Mouse (Mus musculus): ENCODE measurements around the gene Dnajb13.

The Dnajb13 gene

DNA sequence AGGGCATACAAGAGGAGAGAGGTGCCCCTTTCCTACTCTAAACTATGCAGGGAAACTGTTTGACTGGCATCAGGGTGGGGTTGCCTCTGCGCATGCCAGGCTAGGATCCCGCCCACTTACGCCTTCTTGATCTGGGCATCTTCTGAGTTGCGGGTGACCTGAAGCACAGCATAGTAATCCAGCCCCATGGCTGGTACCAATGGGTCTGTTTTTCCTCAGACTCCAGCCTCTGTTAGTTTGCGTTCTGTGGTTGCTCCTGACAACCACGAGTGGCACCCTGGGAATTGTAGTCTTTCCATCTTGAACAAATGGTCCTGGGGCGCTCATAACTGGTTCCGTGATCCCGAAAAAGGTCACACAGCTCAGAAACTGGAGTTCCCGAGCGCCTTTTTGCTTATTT, at the start of gene Dnajb13:
Dnajb13 (minus strand) TSS at position 388 of the 400 bp plus-strand sequence.
- no peak for DNase-seq

DNA sequence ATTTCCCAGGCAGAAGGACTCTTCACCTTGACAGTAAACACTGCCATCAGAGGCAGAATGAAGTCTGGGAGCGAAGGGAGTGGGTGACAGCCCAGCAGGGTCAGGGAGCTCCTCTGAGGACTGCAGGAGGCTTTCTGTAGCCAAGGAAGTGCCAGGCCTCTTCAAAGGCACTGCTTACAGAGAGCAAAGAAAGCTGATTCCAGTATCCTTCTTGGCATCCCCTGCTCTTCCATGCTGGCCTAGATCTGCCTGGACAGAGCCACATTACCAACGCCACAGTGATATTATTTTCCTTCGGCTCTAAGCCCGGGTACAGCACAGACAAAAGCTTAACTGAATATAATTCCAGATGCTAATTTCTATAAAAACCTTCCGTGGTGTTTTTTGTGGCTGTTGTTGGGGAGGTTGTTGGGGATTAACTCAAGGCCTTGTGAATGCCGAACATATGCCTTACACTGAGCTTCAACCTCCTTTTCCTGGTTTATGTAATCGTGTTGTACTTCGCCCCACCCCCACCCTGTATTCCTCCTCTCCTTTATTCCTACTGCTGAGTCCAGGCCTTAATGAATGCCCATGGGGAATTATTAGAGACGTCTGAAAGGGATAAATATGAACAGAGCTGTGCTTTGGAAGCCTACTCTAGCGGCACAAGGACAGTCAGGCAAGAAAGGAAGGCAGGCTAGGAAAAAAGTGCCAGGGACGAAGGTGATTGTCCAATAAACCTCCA, 47.3 kb upstream of the Dnajb13 start:
- no peak for DNase-seq

DNA sequence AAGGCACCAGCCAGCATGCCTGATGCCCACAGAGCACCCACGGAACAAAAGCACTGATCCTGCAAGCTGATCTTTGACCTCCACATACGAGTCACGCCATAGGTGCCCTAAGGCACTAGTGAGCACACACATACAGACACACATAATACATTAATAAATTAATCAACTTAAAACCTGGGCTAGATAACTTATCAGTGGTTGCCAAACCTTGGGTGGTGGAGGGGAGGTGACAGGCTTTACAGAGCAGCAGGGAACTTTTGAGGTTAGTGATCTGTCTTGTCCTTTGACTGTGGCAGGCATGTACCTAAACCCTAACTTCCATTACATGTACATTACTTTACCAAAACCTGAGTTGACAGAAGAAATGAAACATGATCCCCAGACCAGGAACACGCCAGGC, 44.6 kb upstream of the Dnajb13 start:
- DNase-seq: no peak

DNA sequence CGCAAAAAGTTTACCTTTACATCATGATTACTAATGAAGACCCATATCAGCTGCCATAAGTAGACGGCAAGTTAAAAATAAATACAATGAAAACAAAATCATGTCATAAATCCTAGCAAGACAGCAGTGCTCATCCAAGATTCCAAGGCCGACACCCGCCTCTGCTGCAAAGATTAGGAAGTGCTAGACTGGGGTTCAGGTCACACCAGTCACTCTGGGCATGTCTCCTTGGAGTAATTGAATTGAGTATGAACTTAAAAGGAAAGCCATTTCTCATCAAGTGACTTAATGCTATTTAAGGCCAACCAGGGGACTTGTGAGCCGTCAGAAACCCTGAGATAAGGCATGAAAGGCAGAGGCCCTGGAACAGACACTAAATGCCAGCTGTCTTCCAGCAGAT, 42.5 kb upstream of the Dnajb13 start:
- no peak for DNase-seq

DNA sequence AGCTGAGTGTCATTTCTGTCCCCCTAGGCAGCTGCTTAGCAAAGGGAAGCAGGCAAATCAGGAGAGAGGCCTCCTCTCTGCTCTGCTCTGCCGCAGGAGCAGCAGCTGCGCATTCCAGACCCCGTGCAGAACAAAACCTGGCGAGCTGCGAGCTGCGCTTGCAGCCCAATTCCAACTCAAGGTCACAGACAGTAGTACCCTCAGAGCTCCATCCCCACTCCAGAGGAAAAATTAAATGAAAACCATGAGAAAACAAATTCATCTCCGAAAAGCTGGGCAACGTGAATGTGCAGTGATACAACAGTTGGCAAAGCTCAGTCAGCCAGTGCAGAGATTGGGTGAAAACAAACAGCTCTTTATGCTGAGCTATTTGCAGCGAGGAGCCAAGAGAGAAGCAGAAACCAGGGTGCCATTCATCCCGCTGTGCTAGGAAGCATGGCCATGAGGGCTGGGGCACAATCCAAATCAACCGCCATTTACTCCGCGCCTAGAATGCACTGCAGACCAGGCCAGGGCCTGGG, 40.7 kb upstream of the Dnajb13 start:
- no peak for DNase-seq

DNA sequence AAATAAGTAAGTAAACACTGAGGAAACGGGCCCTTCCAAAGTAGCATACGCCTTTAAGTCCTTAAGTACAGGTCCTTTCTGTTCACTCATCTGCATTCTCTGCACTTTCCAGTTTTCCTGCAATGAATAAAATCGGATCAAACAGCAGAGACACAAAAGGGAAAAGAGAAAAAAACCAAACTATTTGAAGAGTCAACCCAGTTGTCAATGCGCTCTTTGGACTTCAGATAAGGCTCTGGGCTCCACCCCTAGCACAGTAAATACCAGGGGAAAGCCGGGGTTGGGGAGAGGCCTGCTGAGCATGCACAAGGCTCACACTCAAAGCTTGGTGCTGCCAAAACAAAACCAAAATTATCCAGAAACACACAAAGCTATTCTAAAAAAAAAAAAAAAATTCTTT, 40.2 kb upstream of the Dnajb13 start:
- no peak for DNase-seq

DNA sequence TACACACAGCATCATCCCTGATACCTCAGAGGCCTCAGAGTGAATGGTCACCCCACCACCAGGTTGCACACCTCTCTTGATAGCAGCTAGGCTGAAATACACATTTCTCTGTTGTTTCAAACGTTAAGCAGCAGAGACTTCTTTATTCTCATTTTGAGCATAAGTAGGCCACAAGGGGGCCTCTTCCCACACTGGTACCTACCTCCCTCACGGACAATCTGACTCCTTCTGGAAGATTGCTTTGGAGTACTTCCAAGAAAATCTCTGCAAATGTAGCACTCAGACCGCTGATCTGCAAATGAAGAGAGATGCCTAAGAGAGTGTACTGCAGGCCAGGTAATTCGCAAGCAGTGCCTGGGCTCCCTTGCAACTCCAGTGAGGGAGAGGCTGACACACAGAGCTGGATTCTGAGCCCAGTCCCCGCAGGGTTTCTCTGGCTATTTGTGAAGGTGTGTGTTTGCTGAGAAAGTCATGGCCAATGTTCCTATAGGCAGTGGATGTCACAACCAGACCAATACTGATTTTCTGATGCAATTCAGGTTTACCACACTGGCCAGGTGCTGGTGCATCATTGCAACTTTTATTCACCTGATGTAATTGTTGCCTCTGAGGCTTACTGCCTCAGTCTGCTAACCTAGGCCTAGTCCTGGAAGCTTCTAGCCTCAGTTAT, 35.7 kb upstream of the Dnajb13 start:
- DNase-seq: no peak

DNA sequence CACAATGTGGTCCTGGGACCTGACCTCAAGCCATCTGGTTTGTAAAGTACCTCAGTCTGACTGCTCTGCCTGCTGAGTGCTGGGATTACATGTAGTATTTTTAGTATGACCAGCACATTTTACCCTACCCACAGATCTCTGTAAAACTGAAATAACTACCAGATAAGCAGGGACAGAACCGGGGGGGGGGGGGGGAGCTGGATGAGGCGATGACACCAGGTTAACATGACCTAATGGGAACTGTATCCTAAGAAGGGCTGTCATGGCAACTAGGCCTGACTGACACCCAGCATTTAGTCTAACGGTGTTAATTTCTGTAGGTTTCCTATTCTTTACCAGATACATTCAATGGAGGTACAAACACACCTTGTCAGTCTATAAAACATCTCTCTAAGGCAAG, 35.0 kb upstream of the Dnajb13 start:
- no peak for DNase-seq

DNA sequence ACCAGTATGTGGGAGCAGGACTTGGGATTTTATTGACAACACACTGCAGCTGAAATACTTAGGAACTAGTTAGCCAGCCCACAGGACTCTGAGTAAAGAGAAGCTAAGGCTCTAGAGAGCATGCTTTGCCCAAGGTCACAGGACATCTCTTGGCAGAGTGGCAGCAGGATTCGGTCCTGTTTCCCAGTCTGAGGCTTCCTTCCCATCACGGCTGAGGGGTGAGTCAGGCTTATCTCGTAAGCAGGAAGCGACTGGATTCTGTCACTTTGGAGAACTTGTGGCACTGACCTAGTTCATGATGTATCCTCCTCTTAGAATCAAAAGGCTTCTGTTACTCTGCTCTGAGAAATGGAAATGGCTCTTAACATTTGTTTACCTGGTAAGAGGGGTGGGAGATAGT, 32.9 kb upstream of the Dnajb13 start:
- no peak for DNase-seq

DNA sequence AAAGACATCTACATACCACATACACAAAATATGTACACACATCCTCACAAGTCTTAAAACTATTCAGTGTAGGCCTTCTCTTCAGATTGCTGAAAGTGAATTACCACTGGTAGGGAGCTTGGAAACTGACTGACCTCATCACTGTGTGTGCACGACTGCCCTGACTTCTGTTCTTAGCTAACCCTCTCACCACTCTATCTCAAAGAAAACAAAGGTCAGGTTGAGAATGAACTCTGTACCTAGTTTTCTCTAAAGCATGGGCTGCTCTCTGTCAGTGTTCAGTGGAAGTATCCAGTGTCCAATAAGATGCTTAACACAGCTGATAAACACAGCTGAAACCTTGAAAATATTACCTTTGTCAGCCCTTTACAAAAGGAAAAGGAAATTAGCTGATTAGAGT, 29.7 kb upstream of the Dnajb13 start:
- no peak for DNase-seq

DNA sequence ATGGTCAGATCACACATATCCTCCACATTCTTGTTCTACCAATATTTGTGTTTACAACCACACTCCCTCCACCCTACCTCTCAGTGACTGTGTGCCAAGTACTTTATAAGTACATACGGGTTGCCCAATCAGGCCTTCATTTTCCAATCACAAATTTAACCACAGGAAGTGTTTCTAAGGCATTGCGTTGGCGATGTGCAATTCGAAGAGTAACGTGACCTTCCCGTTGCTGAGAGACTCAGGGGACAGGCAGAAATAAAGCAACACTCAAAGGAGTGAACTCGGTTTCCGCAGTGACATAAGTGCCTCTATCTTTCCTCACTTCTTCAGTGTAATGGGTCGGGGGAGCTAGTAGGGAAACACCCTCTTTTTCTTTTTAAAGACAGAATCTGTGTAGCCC, 24.8 kb upstream of the Dnajb13 start:
- no peak for DNase-seq

DNA sequence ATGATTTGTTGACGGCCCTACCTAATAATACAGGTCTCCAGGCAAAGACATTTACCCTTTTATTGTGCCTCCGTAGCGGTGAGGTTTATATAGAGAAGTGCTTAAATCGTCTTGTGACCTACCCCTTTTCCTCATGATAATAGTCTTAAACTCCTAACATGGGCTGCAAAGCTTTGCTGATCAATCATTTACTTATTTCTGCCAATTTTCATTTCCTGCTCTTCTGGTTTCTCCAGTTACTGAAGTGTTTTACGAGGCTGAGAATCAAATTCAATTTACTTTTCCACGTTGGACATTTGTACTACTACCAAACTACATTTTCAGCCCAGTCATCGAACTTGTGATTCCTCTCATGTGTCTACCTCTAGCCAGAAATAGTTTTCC, 22.8 kb upstream of the Dnajb13 start:
- no peak for DNase-seq

DNA sequence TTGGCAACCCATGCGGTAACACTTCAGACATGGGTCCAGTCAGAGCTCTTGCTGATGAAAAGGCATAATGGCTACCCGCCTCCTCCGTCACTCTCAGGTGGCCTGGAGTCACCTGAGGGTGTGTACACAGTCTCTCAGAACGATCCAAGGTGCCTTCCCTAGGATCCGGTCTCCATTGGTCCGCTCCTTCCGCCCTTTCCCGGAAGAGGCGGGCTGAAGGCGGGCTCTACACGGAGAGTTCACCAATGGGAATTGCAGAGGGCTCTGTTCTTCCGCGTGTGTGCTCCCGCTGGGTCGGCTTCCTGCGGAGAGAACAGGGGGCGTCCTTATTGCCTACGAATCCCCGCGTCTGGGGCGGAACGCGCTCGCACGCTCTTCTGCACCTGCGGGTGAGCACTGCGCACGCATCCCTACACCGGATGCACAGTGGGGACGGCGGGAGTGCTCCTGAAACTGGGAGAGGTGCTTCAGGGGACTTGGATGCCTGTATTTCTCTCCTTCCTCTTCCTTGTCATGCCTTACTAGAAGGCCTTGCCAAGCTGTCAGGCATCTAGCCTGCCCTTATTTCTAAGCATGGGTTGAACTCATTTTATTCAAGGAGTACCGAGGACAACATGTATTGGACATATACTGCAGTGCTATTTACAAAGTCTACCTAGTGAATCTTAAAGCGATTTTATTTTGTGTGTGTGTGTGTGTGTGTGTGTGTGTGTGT, 22.2 kb upstream of the Dnajb13 start, which contains the start of gene Coa4:
Coa4 (plus strand) TSS at position 268 of the 715 bp plus-strand sequence.
- DNase-seq: peak; percentile 92

DNA sequence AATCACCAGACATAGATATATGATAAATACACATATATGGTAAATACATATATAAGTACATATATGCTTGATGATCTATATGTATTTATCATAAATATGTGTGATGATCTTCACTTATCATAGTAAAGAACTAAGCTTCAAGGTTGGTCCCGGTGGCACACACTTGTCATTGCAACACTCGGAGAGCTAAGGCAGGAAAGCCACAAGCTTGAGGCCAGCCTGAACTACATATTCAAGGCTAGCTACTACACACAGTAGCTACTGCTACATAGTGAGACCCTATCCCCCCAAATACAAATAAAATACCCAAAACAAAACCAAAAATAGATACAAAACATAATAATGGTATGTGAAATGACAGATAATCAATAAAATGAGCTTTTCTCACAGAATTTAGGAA, 21.1 kb upstream of the Dnajb13 start:
- no peak for DNase-seq

DNA sequence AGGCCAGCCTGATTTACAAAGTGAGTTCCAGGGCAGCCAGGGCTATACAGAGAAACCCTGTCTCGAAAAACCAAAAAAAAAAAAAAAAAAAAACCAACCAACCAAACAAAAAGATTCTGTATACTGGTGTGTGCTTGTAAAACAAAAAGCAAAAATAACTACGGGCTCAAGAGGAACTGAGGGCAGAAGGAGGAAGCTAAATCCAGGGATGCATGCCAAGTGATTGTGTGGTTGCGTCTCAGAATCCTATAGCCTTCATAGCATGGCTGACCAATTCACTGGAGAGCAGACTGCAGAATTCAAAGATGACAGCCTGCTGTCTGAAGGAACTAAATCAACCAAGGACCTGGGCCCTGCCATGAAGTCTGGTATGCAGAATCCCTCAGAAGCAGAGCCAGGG, 19.5 kb upstream of the Dnajb13 start:
- no peak for DNase-seq

DNA sequence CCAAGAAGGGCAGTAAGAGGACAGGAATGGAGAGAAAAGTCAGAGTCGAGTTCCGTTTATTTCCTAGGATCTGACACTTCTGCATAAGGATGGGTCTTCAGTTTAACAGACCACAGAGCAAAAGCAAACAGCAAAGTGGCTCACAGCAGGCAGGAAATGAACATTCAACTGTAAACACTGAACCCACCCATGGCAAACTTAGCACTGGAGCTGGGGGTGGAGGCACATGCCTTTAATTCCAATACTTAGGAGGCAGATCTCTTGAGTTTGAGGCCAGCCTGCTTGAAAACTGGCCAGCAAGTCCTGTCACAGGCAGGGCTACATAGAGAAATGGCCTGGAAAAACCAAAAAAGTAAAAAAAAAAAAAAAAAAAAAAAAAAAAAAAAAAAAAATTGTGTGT, 18.7 kb upstream of the Dnajb13 start:
- DNase-seq: no peak

DNA sequence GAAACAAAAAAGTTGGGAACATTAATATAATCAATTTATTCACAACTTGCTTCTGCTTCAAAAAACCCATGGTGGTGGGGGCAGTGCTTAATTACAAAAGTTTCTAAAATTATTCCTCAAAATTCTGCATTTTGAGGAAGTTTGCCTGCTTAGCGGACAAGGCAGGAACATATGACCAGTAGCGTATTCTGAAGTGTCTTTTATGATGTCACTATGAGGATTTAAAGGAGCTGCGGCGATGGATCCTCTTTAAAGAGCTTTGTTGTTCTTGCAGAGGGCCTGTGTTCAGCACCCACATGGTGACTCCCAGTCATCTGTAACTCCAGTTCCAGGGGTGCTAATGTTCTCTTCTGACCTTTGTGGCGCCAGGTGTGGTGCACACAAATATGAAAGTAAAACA, 16.0 kb upstream of the Dnajb13 start:
- no peak for DNase-seq

DNA sequence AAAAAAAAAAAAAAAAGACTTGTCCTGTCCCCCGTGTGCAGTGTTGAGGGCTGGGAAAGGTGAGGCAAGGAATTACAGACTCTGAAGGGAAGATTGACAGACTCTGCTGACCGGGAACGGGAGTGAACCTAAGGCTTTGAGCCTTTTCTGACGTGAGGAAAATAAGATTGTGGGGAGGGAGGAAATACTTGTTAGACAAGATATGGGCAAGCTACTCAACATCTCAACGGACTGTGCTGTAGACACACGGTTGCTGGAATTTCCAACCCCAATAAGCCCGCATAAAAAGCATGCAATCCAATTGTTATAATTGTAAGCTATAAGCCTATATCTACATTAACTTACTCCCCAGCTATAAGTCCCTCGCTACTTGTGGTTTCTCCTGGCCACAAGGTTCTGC, 9.9 kb upstream of the Dnajb13 start:
- DNase-seq: no peak

DNA sequence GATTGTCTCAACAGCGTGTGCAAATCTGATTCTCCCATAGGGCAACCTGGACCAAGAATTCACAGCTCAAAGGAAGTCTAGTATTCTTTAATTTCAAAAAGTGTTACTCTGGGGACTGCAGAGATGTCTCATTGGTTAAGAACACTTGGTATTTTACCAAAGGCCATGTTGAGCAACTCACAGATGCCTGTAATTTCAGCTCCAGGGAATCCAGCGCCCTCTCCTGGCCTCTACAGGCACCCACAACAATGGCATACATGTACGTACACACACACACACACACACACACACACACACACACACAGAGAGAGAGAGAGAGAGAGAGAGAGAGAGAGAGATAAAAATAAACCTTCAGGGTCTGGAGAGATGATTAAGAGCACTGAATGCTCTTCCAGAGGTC, 7.5 kb upstream of the Dnajb13 start:
- DNase-seq: no peak

DNA sequence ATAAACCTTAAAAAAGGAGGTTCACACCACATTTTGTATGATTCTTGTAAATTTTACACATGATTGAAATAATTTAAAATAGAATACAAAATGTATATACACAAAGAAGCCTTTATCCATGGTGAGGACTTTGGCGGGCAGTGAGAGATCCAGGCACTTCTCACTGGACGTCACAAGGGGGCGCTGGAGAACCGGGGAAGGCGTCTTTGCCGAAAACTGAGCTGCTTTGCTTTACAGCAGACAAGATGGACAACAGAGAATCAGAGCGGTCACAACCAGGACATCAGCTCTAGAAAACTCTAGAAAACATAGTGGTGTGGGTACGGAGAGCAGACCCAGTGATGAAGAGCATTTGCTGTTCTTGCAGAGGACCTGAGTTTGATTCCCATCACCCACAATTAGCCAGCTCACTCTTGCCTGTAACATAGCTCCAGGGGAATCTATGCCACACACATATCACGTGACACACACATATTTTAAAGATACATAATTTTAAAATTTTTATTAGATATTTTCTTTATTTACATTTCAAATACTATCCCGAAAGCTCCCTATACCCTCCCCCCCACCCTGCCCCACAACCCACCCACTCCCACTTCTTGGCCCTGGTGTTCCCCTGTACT, 6.0 kb upstream of the Dnajb13 start:
- peak; percentile 54 for DNase-seq

DNA sequence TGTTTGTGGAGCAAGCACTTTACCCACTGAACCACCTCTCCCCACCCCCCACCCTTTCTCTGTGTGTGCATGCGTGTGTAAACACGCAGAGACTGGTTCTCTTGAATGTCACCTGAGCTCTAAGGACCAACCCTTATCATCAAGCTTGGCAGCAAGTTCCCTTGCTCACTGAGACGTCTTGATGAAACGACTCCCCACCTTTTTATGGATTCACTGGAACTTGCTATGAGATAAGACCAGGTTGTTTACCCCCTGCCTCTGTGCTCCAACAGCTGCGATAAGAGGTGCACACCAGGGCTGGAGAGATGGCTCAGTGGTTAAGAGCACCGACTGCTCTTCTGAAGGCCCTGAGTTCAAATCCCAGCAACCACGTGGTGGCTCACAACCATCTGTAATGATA, 5.4 kb upstream of the Dnajb13 start:
- no peak for DNase-seq

DNA sequence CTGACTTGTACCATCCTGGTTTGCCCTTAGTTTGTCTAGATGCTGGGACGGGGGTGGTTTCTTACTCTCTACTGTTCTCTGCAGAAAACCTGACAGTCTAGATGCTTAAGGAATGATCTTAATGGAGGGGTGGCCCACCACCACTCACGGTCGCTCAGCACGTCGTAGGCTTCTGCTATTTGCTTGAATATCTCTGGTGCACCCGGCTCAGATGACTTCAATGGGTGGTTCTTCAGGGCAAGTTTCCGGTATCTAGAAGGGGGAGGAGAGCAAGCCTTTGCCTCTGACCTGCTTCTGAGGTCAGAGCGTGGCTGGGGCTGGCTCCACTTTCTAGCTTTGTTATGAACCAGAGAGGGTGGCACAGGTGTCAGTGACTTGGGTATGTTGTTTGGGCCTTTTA, 3.2 kb downstream of the Dnajb13 start:
- no peak for DNase-seq

DNA sequence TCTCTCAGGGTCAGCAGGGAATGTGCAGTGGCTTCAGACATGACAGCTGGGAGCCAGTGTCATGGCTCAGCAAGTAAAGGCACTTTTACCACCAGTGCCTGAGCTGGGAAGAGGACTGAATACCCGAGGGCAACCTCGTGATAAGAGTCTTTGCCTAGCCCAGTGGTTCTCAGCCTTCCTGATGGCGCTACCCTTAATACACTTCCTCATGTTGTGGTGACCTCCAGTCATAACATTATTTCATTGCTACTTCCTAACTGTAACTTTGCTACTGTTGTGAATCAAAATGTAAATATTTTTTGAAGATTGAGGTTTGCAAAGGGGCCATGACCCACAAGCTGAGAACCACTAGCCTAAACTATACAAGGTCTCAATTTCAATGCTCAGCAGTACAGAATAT, 6.1 kb downstream of the Dnajb13 start:
- no peak for DNase-seq

DNA sequence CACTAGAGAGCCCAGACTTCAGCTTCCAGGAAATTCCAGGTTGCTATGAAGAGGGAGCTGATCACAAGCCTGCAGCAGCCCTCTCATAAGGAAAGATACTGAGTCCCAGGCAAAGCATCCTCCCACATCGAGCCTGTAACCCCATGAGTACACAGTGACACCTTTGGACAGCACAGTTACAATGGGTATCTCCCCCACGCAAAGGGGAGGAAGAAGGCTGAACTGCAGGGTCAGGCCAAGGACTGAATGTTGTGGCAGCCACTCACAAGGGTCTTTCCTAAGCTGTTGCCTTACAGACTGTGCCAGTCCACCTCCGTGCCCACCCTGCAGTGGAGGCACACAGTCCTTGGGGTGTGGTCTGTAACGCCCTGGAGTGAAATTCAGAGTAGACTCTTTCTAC, 8.3 kb downstream of the Dnajb13 start:
- DNase-seq: no peak

Measured in kidney, adult 11 months (tissue).